Mouse (Mus musculus): ENCODE measurements at regions not wholly inside any gene's neighbourhood (a gene's known extent, or its start where the extent isn't known, plus 50 kb on each side); places are given as distances from the start of the nearest gene placed in this dataset.

GRCm38 (mm10) chr7:49688521-49689399, 52.1 kb upstream of the Dbx1 start:
- H3K27me3 ChIP-seq (replicated peaks; ENCODE audit: insufficient read depth, low read length), result no peaks in the 10 kb centered on the region
- peak; percentile 30 for DNase-seq (ENCODE audit: low spot score)
- no peak overlapping the region for H3K9ac ChIP-seq (replicated peaks; ENCODE audit: low read depth)
- no peaks in the 10 kb centered on the region for H3K36me3 ChIP-seq (ENCODE audit: insufficient read depth, low read length)
- TF ChIP-seq CTCF (IDR thresholded peaks at IDR 0.05) (no peak), EP300 (IDR thresholded peaks at IDR 0.05) (no peak)
- H3K4me2 ChIP-seq (replicated peaks; ENCODE audit: low read depth, low read length), result peak overlapping the region; percentile 28
- H3K9me3 ChIP-seq (ENCODE audit: low read length), result no peaks in the 10 kb centered on the region
- no peak overlapping the region for H3K27ac ChIP-seq (ENCODE audit: low read length)
- H3K4me1 ChIP-seq (ENCODE audit: insufficient read depth, low read depth, low read length), result no peaks in the 10 kb centered on the region
- WGBS, result 10% methylated on average over 9 of the region's 10 CpGs
- no peak overlapping the region for H3K4me3 ChIP-seq (ENCODE audit: low read depth, low read length)
- no peak for ATAC-seq

- Histone ChIP-seq H3K4me3 (ENCODE audit: low read depth, low read length) (no peak overlapping the region), H3K9me3 (ENCODE audit: low read length) (no peaks in the 10 kb centered on the region), H3K27me3 (replicated peaks; ENCODE audit: insufficient read depth, low read length) (no peaks in the 10 kb centered on the region), H3K27ac (ENCODE audit: low read length) (no peak overlapping the region), H3K4me1 (ENCODE audit: insufficient read depth, low read depth, low read length) (no peaks in the 10 kb centered on the region), H3K4me2 (replicated peaks; ENCODE audit: low read depth, low read length) (peak overlapping the region; percentile 28; the same call in 1 of the 2 replicates), H3K9ac (replicated peaks; ENCODE audit: low read depth) (no peak overlapping the region), H3K36me3 (ENCODE audit: insufficient read depth, low read length) (no peaks in the 10 kb centered on the region)
- WGBS, result 31% methylated on average over 10 of the region's 10 CpGs
- ATAC-seq (no peak), DNase-seq (ENCODE audit: low spot score) (no peak)
- TF ChIP-seq EP300 (IDR thresholded peaks at IDR 0.05), result no peak
- no peak for TF ChIP-seq CTCF (IDR thresholded peaks at IDR 0.05)
Observed at GRCm38 (mm10) chr7:49687658-49688376, 51.2 kb upstream of the Dbx1 start.

GRCm38 (mm10) chr7:49686992-49687391, 50.3 kb upstream of the Dbx1 start:
- H3K9me3 ChIP-seq (ENCODE audit: low read length), result no peaks in the 10 kb centered on the region
- no peak overlapping the region for H3K9ac ChIP-seq (replicated peaks; ENCODE audit: low read depth)
- DNase-seq (ENCODE audit: low spot score) (peak; percentile 22), ATAC-seq (no peak)
- 25% methylated on average over 11 of the region's 11 CpGs for WGBS
- no peaks in the 10 kb centered on the region for H3K27me3 ChIP-seq (replicated peaks; ENCODE audit: insufficient read depth, low read length)
- no peak overlapping the region for H3K4me3 ChIP-seq (ENCODE audit: low read depth, low read length)
- no peaks in the 10 kb centered on the region for H3K4me1 ChIP-seq (ENCODE audit: insufficient read depth, low read depth, low read length)
- no peak overlapping the region for H3K27ac ChIP-seq (ENCODE audit: low read length)
- no peak overlapping the region for H3K4me2 ChIP-seq (replicated peaks; ENCODE audit: low read depth, low read length)
- no peaks in the 10 kb centered on the region for H3K36me3 ChIP-seq (ENCODE audit: insufficient read depth, low read length)
- TF ChIP-seq CTCF (IDR thresholded peaks at IDR 0.05), result no peak
- TF ChIP-seq EP300 (IDR thresholded peaks at IDR 0.05), result no peak

All from lung, postnatal 0 days (tissue).